Mouse (Mus musculus) hindbrain, embryonic 15.5 days (tissue): ENCODE results near the gene Dctn2. TPM values are rescaled to one million over a fixed set of nuclear protein-coding genes. Genes with fewer than 3 reads are reported as not detected.

Experiments used
- ATAC-seq: fragments of 200-750 bp; cut with Nextera tagmentation; 2 replicates; pipeline ENCODE4 v1.8.0; 2017; ENCODE audit warnings: low read depth, moderate number of reproducible peaks, moderate TSS enrichment; ENCODE audit not compliant: low FRiP score
- H3K27ac ChIP-seq: fragments of 300-500 bp; sonication (generic); replicated peaks from 2 replicates; pipeline ENCODE4 v1.5.1; 2015; ENCODE audit warnings: mild to moderate bottlenecking, inconsistent platforms
- H3K27me3 ChIP-seq: fragments of 300-500 bp; sonication (generic); 2 replicates; pipeline ENCODE4 v1.6.1; 2015; ENCODE audit warnings: control low read depth, inconsistent platforms
- H3K36me3 ChIP-seq: fragments of 300-500 bp; sonication (generic); 2 replicates; pipeline ENCODE4 v1.6.1; 2015; ENCODE audit warnings: control low read depth, inconsistent platforms
- H3K4me1 ChIP-seq: fragments of 300-500 bp; sonication (generic); replicated peaks from 2 replicates; pipeline ENCODE4 v1.6.1; 2015; ENCODE audit warnings: control low read depth, inconsistent platforms
- H3K4me2 ChIP-seq: fragments of 300-500 bp; sonication (generic); 2 replicates; pipeline ENCODE4 v1.6.1; 2015; ENCODE audit warnings: moderate library complexity, mild to moderate bottlenecking, inconsistent platforms
- H3K4me3 ChIP-seq: fragments of 300-500 bp; sonication (generic); 2 replicates; pipeline ENCODE4 v1.5.1; 2015; ENCODE audit warnings: mild to moderate bottlenecking, inconsistent platforms
- H3K9ac ChIP-seq: fragments of 300-500 bp; sonication (generic); 2 replicates; pipeline ENCODE4 v1.6.1; 2015; ENCODE audit warnings: inconsistent platforms
- H3K9me3 ChIP-seq: fragments of 300-500 bp; sonication (generic); 2 replicates; pipeline ENCODE4 v1.6.1; 2016; ENCODE audit warnings: control low read depth, inconsistent platforms
- WGBS: fragments of 180-500 bp; shearing (Covaris S2); methylation state at CpG from one replicate; pipeline ENCODE4 v1.1.7; 2015; 5-methylcytosine and 5-hydroxymethylcytosine counted together
- polyA plus RNA-seq: library from polyadenylated mRNA; unstranded; fragments of >200 nt; fragmentation: Nextera tagmentation; extraction: Ambion mirVana; gene quantifications from 2 replicates; pipeline ENCODE4 v1.2.1, GENCODE M21; 2015

Gene Dctn2
- polyA plus RNA-seq, 1 experiment from 2014 or later: 350 TPM

- peaks cover 50% of the 10 kb centered on the region for H3K36me3 ChIP-seq
- H3K9me3 ChIP-seq: no peaks in the 10 kb centered on the region
- H3K9ac ChIP-seq: no peak overlapping the region
- no peak overlapping the region for H3K27ac ChIP-seq
- H3K4me3 ChIP-seq: no peak overlapping the region
- H3K4me1 ChIP-seq: peaks cover 51% of the 10 kb centered on the region
- H3K27me3 ChIP-seq: no peaks in the 10 kb centered on the region
- ATAC-seq: no peak
- H3K4me2 ChIP-seq: no peak overlapping the region
- WGBS: 69% methylated on average over 11 of the region's 11 CpGs
Measured at GRCm38 (mm10) chr10:127284724-127285500, 18.7 kb downstream of the Dctn2 start.

GRCm38 (mm10) chr10:127285644-127286043 lies 19.5 kb downstream of the Dctn2 start:
- Histone ChIP-seq H3K27ac (no peak overlapping the region), H3K27me3 (no peaks in the 10 kb centered on the region), H3K9me3 (no peaks in the 10 kb centered on the region), H3K4me2 (no peak overlapping the region), H3K4me3 (no peak overlapping the region), H3K9ac (0 out of 2 replicates have a peak overlapping the region, but pooled peaks have one; percentile 10), H3K36me3 (peaks cover 44% of the 10 kb centered on the region), H3K4me1 (peaks cover 54% of the 10 kb centered on the region)
- 62% methylated on average over 13 of the region's 13 CpGs for WGBS
- no peak for ATAC-seq

GRCm38 (mm10) chr10:127286194-127286593 lies 20.0 kb downstream of the Dctn2 start:
- Histone ChIP-seq H3K9me3 (no peaks in the 10 kb centered on the region), H3K4me3 (no peak overlapping the region; the same call in 1 of the 2 replicates), H3K4me2 (peak overlapping the region; percentile 73), H3K9ac (0 out of 2 replicates have a peak overlapping the region, but pooled peaks have one; percentile 10), H3K27me3 (no peaks in the 10 kb centered on the region), H3K4me1 (peaks cover 55% of the 10 kb centered on the region), H3K27ac (no peak overlapping the region), H3K36me3 (peaks cover 38% of the 10 kb centered on the region)
- ATAC-seq: no peak
- 56% methylated on average over 7 of the region's 7 CpGs for WGBS

GRCm38 (mm10) chr10:127286730-127287129 lies 20.6 kb downstream of the Dctn2 start:
- Histone ChIP-seq H3K4me3 (peak overlapping the region; percentile 52), H3K36me3 (peaks cover 33% of the 10 kb centered on the region), H3K4me2 (peak overlapping the region; percentile 73)

GRCm38 (mm10) chr10:127287271-127287935 lies 21.2 kb downstream of the Dctn2 start:
- peak overlapping the region; percentile 98 for H3K27ac ChIP-seq
- no peak for ATAC-seq
- H3K4me1 ChIP-seq: peaks cover 67% of the 10 kb centered on the region
- no peaks in the 10 kb centered on the region for H3K27me3 ChIP-seq
- peak overlapping the region; percentile 79 for H3K9ac ChIP-seq
- H3K9me3 ChIP-seq: no peaks in the 10 kb centered on the region
- peak overlapping the region; percentile 73 for H3K4me2 ChIP-seq
- peaks cover 26% of the 10 kb centered on the region for H3K36me3 ChIP-seq
- H3K4me3 ChIP-seq: peak overlapping the region; percentile 52
- WGBS: 66% methylated on average over 15 of the region's 15 CpGs

More at GRCm38 (mm10) chr10:127286730-127287129, 20.6 kb downstream of the Dctn2 start:
- WGBS: 40% methylated on average over 7 of the region's 7 CpGs
- H3K27ac ChIP-seq: peak overlapping the region; percentile 98
- H3K4me1 ChIP-seq: peaks cover 60% of the 10 kb centered on the region
- ATAC-seq: no peak
- peak overlapping the region; percentile 79; the same call in 1 of the 2 replicates for H3K9ac ChIP-seq
- H3K9me3 ChIP-seq: no peaks in the 10 kb centered on the region
- H3K27me3 ChIP-seq: no peaks in the 10 kb centered on the region

GRCm38 (mm10) chr10:127287936-127288293 lies 21.7 kb downstream of the Dctn2 start:
- H3K4me1 ChIP-seq: peaks cover 70% of the 10 kb centered on the region
- peaks cover 21% of the 10 kb centered on the region for H3K36me3 ChIP-seq
- peak overlapping the region; percentile 73 for H3K4me2 ChIP-seq
- no peaks in the 10 kb centered on the region for H3K27me3 ChIP-seq
- H3K9ac ChIP-seq: peak overlapping the region; percentile 79
- 2% methylated on average over 3 of the region's 3 CpGs for WGBS
- H3K27ac ChIP-seq: peak overlapping the region; percentile 98
- peak overlapping the region; percentile 52 for H3K4me3 ChIP-seq
- no peak for ATAC-seq
- no peaks in the 10 kb centered on the region for H3K9me3 ChIP-seq

DNA sequence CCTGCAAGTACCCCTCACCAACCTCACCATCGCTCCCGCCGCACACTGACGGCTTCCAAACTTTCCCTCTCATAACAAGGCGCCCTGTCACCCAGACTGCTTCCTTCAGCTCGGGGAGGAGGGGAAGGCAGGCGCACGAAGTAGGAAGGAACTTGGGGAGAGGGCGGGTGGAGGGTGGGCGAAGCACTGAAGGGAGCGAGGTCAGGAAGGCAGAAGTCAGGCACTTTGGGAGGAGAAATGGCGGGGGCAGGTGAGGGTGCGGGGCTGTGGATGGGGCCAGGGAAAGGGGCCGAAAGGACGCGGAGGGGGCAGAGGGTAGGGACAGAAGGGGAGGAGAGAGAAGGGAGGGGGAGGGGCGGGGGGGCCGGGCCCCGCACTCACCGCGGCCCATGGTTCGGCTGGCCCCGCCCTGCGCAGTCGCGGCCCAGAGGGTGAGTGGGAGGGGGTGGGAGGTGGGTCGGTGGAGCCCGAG lies 22.2 kb downstream of the Dctn2 start:
- H3K9me3 ChIP-seq: no peaks in the 10 kb centered on the region

GRCm38 (mm10) chr10:127288800-127289572 lies 22.8 kb downstream of the Dctn2 start, which contains the start of gene Mbd6:
TSS of gene Mbd6 (minus strand) at chr10:127289018.
- no peaks in the 10 kb centered on the region for H3K9me3 ChIP-seq
- H3K27ac ChIP-seq: peak within 1 kb of the TSS; percentile 98
- H3K27me3 ChIP-seq: no peaks in the 10 kb centered on the region
- peak within 1 kb of the TSS; percentile 52 for H3K4me3 ChIP-seq
- H3K9ac ChIP-seq: peak within 1 kb of the TSS; percentile 79
- peak within 1 kb of the TSS; percentile 73 for H3K4me2 ChIP-seq
- H3K4me1 ChIP-seq: peaks cover 65% of the 10 kb centered on the region
- H3K36me3 ChIP-seq: peaks cover 16% of the 10 kb centered on the region
- ATAC-seq: peak; percentile 17
- 0% methylated on average over 17 of the region's 65 CpGs for WGBS

More for the DNA sequence above, 22.2 kb downstream of the Dctn2 start:
- Histone ChIP-seq H3K4me3 (peak overlapping the region; percentile 52), H3K27me3 (no peaks in the 10 kb centered on the region), H3K4me2 (peak overlapping the region; percentile 73), H3K27ac (peak overlapping the region; percentile 98), H3K4me1 (peaks cover 70% of the 10 kb centered on the region), H3K9ac (peak overlapping the region; percentile 79), H3K36me3 (peaks cover 17% of the 10 kb centered on the region)
- WGBS: 0% methylated on average over 17 of the region's 28 CpGs
- ATAC-seq: 0 out of 2 replicates have a peak, but pooled peaks have one; percentile 0

DNA sequence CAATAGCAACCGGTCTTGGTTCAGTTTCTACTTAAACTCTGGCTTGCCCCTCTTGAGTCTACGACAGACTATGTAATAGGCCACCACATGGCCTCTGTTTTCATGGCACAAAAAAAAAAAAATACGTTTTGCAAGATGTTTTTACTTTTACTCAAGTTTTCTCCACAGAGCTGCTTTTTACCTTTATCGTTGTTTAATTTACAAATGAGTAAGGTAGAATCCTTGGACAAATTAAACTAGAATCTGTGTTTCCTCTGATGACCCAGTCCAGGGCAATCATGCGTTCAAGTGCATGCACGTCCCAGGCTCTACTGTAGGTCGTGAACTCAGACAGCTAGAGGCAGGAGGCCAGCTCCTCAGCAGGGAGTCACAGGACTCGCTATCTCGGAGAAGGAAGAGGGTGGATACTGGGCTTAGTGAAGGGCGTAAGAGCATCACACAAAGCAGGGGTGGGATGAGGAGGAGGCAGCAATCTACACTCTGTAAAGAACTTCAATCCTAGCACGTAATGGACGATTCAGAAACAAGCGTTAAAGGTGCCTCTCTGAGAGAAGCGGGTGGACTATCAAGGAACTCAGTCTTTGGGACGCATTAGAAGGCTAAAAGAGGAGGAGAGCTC lies 23.5 kb downstream of the Dctn2 start:
- ATAC-seq: peak; percentile 2; the same call in 1 of the 2 replicates
- peaks cover 62% of the 10 kb centered on the region for H3K4me1 ChIP-seq
- no peaks in the 10 kb centered on the region for H3K9me3 ChIP-seq

GRCm38 (mm10) chr10:127290307-127290929 lies 24.2 kb downstream of the Dctn2 start:
- ATAC-seq: peak; percentile 94
- H3K36me3 ChIP-seq: peaks cover 25% of the 10 kb centered on the region
- no peaks in the 10 kb centered on the region for H3K27me3 ChIP-seq
- peak overlapping the region; percentile 73 for H3K4me2 ChIP-seq
- H3K9ac ChIP-seq: peak overlapping the region; percentile 79
- no peaks in the 10 kb centered on the region for H3K9me3 ChIP-seq
- H3K4me1 ChIP-seq: peaks cover 55% of the 10 kb centered on the region
- peak overlapping the region; percentile 52 for H3K4me3 ChIP-seq
- WGBS: 0% methylated on average over 45 of the region's 47 CpGs
- peak overlapping the region; percentile 98 for H3K27ac ChIP-seq

More for the DNA sequence above, 23.5 kb downstream of the Dctn2 start:
- peaks cover 18% of the 10 kb centered on the region for H3K36me3 ChIP-seq
- H3K4me2 ChIP-seq: peak overlapping the region; percentile 73
- 2% methylated on average over 15 of the region's 15 CpGs for WGBS
- peak overlapping the region; percentile 52 for H3K4me3 ChIP-seq
- H3K27ac ChIP-seq: peak overlapping the region; percentile 98
- H3K9ac ChIP-seq: peak overlapping the region; percentile 79
- no peaks in the 10 kb centered on the region for H3K27me3 ChIP-seq
